Mouse (Mus musculus): Measurements from ENCODE around the gene Galnt2.

Galnt2 gene

DNA sequence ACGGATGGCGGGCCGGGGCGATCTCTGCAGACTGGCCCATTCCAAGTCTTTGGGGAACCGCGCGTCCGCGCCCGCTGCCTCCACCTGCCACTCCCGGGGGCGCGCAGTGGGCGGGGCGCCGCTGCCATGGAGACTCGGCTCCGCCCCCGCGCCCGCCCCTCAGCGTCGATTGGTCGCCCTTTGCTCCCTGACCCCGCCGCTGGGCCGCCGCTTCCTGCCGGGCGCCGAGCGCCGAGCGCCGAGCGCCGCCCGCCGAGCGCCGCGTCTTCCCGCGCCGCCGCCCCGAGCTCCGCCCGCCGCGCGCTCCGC, at the start of gene Galnt2:
Gene Galnt2 (plus strand): TSS at position 216 of the 309 bp plus-strand sequence.
- peak; percentile 84 for DNase-seq (ENCODE audit: extremely low spot score, low spot score)

DNA sequence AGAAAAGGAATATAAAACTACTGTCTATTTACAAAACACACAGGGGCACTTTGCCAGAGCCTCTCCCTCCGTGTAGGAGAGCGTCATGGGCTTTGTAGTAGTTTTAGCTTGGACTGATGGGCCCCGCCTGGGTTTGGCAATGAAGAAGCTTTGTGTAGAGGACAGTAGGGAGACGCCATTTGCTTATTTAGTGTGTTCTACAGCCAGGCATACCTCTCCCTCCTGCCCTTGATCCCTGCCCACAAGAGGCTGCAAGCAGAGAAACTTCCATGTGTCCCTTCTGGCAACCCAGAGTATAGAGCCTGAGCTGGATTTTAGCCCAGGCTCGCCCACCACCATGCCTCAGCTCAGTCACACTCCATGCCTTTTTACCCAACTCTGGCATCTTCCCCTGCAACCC, 49.4 kb upstream of the Galnt2 start:
- no peak for DNase-seq (ENCODE audit: extremely low spot score, low spot score)

DNA sequence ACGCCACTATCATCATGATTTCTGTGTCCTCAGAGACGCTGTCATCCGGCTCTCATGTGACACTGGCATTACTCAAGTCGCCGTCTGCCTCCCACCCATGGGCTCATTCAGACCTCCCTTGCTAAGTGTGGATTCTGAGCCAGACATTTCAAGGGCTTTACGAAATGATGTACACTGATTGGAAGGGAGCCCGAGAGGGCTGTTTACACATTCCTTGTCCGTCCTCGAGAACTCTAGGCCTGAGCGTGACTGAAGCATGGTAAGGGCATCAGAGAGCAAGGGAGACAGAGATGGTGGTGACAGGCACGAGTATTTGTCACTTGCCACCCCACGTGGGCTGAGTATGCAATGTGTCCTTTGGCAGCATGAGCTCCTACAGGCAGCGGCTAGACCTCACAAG, 49.0 kb upstream of the Galnt2 start:
- no peak for DNase-seq (ENCODE audit: extremely low spot score, low spot score)

DNA sequence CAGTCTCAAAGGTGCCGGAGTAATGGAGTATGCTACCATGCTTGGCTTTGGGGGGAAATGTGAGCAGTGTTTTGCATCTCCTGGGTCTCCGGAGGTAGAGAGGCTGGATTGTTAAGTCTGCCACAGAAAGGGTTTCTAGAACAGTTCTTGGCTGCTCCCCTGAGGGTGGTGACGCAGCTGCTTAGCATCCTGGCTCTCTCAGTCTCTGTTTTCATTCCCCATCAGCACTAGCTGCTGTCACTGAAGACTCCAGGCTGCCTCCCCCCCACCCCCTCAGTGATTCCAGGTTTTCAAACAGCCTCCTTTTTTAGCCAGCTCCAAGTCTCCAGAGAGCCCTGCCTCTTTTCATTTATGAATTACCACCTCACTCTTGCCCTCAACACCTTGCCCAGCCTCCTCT, 47.1 kb upstream of the Galnt2 start:
- DNase-seq (ENCODE audit: extremely low spot score, low spot score): no peak

DNA sequence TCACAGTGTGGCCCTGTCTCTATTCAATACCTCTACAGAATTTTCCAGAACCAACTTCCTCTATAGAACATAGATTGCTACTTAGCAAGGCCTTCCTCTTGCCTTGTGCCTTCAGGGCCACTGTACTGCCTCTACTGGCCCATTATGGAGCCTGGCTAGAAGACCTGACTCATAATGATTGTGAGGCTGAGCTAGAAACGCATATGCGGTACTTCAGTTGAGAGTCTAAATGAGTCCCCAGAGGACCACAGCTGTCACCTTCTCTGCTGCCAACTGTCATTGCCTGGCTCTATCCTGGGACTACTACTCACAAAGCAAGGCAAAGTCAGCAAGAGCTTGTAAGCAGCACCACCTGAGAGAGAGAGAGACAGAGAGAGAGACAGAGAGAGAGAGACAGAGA, 46.7 kb upstream of the Galnt2 start:
- DNase-seq (ENCODE audit: extremely low spot score, low spot score): no peak

DNA sequence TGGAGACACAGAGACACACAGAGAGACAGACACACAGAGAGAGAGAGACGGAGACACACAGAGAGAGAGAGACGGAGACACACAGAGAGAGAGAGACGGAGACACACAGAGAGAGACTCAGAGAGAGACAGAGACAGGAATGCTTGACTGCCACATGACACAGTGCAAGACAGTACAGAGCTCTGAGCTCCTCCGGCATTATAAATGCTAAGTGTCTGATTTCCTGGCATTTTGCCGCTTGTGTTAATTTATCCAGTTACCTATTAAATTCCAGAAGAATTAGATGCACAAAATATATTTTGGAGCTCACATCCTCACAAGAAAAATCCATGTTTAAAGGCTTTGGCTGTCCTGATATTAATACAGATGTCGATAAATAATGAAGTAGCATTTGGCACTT, 46.1 kb upstream of the Galnt2 start:
- no peak for DNase-seq (ENCODE audit: extremely low spot score, low spot score)

DNA sequence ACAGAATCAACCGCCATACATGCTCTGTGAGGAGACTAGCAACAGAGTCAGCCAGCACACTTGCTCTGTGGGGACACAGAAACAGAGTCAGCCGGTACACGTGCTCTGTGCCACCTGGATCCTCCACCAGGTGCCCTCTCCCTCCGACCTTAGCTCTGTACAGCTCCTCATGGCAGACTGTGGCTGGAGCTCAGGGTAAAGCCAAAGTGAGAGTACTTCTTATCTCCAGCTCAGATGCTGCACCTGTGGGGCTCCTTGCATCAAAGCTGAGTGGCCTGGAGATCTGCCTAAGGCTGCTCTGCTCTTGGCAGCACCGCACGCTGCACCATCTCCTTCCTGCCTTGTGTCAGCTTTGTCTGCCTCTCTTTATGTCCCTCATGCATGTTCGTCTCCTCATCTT, 40.8 kb upstream of the Galnt2 start:
- DNase-seq (ENCODE audit: extremely low spot score, low spot score): no peak

DNA sequence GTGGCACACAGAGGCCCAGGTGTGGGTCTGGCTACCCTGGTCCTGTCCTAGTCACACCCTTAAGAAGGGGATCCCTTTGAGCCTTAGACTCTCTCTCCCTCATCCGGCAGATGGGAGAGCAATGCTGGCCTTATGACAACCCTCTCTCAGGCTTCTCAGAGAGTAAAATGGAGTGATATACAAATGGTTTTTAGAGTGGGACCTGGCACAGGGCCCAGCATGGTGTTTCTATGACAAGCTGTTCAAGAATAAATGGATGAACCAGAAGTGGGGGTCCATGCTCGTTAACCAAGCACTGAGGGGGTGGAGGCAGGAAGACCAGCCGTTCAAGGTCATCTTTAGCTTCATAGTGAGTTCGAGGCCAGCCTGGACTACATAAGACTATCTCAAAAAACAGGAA, 38.9 kb upstream of the Galnt2 start:
- no peak for DNase-seq (ENCODE audit: extremely low spot score, low spot score)

DNA sequence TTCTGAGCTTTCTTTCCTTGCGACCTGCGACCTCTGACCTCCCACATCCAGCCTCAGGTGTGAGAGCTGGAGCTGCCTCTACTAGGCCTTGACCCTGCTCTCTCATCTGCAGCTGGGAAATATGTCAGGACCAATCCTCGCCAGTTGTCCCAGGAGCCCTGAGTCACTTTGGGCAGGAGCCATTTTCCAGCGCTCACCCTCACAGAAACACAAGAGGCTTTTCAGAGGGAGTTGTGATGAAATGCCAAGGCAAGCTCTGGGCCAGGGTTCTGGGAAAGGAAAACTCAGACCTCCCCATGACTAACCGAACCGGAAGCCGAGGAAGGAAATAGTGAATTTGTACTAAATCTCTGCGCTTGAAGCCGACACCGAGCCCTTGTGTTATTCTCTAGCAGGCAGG, 38.2 kb upstream of the Galnt2 start:
- no peak for DNase-seq (ENCODE audit: extremely low spot score, low spot score)

DNA sequence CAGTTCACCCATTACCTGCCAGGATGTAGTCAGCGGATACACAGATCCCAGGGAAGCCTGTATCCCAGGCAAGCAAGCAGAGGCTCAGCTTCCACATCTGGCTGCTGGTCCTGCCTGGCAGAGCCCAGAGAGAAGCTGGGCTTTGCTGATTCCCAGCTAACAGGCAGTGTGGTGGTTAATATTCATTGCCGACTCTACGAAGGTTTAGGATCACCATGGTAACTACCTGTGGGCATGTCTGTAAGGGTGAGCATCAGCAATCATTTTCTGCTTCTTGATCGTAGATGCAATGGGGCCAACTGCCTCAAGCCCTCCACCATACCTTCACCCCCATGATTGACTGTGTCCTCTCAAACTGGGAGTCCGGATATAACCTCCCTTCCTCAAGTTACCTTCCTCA, 37.2 kb upstream of the Galnt2 start:
- DNase-seq (ENCODE audit: extremely low spot score, low spot score): no peak

DNA sequence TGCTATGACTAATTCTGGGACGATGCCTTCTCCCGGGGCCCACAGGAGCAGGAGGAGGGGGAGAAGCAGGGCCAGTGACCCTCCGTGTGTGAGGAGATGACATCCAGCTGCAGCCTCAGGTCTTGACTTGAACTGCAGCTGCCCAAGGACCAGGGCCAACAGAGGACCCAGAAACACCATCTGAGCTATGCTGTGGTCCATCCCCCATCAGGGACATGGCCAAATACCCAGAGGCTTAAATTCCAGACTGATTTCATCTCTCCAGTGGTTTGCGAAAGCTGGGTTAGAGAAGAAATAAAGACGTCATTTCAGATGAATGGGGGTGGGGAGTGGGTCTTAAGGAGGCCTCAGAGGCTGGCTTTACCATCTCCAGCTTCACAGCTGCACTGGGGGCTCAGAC, 35.0 kb upstream of the Galnt2 start:
- DNase-seq (ENCODE audit: extremely low spot score, low spot score): no peak

DNA sequence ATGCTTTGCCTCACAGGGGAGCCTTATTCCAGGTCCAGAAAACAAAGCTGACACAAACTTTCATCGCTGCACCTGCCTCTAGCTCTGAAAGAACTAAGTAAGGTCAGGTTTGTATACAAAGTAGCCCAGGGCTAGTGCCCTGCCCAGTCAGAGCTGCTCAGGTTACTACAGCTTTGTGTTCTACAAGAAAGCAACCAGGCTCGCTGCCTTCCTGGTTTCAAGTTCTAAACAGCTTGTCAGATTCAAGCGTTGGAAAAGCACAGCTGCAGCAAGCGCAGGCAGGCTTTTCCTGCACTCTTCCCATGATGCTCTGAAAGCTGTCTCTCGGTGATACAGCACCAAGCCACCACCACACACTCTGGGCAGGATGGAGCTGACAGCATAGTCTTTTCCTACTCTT, 34.4 kb upstream of the Galnt2 start:
- DNase-seq (ENCODE audit: extremely low spot score, low spot score): no peak

DNA sequence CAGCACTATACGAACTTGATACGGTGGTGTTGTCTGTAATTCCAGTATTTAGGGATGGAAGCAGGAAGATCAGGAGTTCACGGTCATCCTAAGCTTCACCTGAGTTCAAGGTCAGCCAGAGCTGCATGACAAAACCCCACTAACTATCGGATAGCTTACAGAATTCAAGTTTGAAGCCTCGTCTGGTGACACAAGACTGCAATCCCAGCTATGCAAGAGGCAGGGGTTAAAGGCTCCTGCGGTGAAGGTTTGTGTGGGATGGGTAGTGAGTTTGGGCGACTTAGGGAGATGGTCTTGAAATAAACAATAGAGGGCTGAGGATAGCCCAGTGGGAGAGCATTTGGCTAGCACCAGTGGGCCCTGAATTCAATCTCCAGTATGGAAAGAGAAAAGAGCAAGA, 33.0 kb upstream of the Galnt2 start:
- DNase-seq (ENCODE audit: extremely low spot score, low spot score): no peak

DNA sequence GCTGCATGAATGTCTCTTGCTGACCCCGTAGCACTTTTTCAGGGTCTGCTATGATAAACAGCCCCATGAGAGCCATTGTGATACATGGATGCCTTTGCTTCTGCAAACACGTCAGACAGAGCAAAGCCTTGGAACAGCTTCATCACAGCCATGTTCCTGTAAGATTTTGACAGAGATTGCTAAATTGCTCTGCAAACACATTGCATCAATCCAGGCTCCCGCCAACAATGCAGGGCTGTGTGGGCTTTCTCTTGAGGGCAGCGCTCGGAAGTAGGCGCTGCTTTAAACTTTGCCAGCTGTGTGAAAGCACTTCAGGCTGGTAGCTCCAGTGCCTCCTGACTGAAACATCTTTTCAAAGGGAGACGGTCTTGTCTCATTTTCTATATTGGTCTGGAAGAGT, 30.8 kb upstream of the Galnt2 start:
- no peak for DNase-seq (ENCODE audit: extremely low spot score, low spot score)

DNA sequence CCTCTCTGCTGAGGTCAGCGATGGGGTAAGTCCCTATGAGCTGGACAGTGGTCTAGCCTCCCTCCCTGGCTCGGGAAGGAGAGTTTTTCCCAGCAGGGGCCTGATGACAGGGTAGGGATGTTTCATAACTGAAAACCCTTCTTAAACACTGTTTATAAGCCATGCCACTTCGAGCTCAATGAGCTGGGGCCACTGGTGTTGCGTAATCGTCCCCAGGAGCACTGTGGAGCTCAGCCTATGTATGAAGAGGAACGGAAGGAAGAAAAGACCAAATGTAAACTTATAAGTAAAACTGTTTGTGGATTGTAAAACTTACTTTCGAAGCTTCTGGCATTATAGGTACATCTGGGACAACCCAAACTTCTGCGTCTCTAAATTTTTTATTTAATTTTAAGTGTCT, 29.5 kb upstream of the Galnt2 start:
- DNase-seq (ENCODE audit: extremely low spot score, low spot score): no peak

DNA sequence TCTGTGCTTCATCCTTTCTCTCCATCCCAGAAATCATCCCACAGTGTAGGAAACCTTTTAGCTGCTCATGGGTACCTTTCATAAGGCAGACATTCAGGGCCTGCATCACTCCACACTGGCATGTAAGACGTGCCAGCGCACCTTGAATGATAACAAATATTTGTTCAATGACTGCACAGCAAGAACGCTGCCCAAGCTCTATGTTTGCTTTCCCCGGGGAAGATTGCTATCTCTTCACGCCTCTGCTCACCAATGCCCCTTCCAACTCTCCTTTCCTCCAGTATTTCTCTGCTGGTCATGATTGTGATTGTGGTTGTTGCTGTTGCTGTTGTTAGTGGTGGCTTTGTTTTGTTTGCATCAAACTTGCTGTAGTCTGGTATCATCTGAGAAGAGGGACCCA, 28.3 kb upstream of the Galnt2 start:
- DNase-seq (ENCODE audit: extremely low spot score, low spot score): no peak

DNA sequence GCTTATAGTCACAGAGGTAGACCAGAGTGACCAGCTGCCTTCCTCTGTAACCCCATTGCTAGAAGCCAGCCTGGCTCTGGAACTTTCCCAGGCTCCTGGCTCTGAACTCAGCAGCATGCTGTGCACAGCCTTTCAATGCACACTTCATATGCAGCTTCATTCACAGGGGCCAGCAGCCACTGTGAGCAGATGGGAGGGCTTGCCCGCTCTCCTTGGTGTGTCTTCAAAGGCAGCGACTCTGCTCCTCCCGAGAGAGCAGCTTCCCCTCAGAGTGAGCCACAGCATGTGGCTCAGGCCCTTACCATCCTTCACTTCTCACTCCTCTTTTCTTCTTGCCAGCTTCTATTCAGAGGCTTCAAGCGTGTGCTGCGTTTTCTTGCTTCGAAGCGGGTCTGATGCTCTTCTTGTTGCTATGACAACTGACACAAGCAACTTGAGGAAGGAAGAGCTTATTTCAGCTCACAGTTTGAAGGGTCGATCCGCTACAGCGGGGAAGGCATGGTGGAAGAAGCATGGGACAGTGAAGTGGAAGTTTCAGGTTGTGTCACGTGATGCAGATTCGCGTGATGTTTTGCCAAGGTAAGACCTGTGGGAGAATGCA, 27.1 kb upstream of the Galnt2 start:
- DNase-seq (ENCODE audit: extremely low spot score, low spot score): no peak

DNA sequence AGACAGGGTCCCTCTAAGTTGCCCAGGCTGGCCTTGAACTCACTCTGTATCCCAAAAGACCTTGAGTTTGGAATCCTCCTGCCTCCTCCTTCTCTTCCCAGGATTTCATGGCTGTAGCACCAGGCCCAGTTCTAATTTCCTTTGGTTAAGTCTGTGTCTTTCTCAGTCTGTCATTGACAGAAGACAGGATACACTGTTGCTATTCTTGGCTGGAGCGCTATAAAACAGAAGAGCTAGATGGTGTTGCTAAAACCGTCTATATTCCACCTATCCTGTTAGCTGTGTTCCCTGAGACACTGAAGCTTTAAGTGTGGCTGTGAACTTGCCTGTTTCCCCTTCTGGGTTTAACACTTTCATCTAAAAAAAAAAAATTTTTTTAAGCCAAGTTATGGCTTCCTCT, 19.0 kb upstream of the Galnt2 start:
- DNase-seq (ENCODE audit: extremely low spot score, low spot score): no peak

DNA sequence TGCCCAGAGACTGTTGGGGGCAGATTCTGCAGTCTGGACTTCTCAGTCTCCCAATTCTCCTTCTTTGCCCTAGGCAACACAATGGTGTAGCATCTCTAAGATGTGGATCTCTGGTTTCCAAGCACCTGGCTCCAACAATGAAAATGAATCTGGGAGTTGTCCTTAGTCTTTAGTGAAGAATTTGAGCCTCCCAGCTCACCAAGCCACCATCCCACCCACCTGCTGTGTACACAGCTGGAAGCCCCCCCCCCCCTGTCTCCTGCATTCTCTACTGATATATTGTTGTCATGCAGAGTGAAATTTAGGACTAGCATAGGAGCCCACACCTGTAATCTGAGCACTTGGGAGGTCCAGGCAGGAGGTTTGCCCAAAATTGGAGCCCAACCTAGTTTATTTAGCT, 14.2 kb upstream of the Galnt2 start:
- no peak for DNase-seq (ENCODE audit: extremely low spot score, low spot score)

DNA sequence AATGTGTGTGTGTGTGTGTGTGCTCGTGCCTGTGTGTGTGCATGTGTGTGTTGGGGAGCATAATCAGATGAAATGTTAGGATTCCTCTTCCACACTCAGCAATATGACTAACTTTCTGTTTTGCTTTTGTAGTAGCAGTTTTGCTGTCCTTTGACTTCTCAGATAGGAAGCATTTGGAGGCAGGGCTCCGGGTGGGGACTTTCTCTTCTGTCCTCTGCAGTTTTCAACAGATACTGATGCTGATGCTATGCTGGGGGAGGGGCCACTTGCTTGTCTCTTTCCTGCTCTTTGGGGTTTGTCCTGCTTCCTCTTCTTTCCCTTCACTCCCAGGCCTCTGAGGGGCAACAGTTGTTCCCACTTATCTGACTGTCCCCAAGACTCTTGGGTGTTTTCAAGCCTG, 1.3 kb upstream of the Galnt2 start:
- no peak for DNase-seq (ENCODE audit: extremely low spot score, low spot score)

DNA sequence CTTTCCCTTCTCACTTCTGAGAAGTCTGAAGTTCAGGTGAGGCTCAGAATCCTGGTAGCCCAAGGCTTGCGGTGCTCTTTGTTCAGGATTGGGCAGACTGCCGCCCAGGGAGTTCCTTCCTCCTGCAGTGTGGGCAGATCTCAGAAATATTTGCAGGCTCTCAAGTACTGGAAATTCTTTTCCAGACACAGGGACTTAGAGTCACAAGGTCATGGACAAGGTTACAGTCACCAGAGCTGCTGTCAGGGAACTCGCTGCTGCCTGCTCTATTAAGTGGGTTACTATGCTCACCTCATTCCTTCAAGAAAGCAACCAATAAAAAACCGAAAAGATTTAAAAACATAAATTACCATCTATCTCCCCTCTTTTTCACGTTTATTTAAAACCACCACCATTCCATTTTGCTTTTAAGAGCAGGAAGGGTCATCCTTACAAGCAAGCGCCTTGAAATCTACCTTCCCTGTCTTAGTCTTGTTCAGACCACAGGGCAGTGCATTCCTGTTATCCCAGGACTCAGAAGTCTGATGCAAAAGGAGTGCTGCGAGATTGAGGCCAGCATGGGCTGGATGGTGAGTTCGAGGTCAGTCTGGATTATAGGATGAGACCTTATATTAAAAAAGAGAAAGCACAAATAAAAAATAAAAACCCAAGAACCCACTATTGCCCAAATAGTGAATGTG, 555 bp upstream of the Galnt2 start:
- no peak for DNase-seq (ENCODE audit: extremely low spot score, low spot score)

DNA sequence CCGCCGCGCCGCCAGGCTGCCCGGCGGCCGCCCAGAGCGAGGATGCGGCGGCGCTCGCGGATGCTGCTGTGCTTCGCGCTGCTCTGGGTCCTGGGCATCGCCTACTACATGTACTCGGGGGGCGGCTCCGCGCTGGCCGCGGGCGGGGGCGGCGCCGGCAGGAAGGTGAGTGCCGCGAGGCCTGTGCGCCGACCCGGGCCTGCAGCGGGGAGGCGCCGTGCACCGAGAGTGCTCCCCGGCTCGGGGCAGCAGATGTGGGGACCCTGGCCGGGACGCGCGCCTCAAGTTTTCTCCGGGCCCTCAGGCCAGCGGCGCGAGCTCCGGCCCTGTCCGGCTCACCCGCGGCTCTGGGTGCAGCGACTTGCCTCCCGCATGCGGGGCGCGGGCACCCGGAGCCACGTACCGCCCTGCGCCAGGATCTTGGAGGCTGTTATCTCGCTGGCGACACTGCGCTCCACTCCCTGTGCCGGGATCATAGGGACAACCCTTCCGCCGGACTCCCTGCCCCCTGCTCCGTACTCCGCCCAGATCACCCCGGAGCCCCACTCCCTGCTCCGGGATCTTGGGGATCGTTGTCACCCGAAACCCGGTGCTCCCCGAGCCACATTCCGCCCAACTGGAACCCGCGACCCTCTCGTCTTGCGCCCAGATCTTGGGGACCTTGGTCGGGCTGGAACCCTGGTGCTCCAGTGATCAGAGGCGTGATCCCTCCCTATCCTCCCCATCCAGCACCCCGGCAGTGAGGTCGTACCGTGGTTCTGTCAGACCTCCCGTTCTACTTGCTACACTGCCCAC, 491 bp downstream of the Galnt2 start:
- DNase-seq (ENCODE audit: extremely low spot score, low spot score): peak; percentile 71

DNA sequence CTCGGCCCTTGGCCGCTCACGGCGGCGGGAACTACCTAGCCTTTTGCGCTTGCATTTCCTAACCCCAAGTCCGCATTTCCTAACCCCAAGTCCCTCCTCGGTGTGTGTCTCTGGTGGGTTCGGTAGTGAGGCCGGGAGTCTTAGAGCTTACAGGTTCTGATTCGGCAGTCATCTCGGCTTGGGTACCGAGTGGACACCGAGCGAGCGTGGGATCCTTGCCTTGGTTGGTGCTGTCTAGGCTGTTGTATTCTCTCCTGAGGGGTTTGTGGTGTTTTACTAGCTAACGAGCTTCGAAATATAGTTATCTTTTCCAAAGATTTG, 1.0 kb downstream of the Galnt2 start:
- no peak for DNase-seq (ENCODE audit: extremely low spot score, low spot score)
